Mouse (Mus musculus) liver, adult 2 months (tissue): ENCODE measurements around the gene Tmigd1.

Experiments used
- CTCF ChIP-seq: fragments of 200-500 bp; IDR thresholded peaks from 2 replicates; pipeline ENCODE4 v1.5.1; 2011; ENCODE audit warnings: low read depth, low read length, control low read depth
- POLR2A ChIP-seq: fragments of 200-500 bp; IDR thresholded peaks from 2 replicates; pipeline ENCODE4 v1.6.1; 2011; ENCODE audit warnings: low read length, control low read depth; ENCODE audit not compliant: insufficient read depth; ENCODE audit errors: extremely low read depth

GRCm38 (mm10) chr11:76944839-76945238 lies 42.9 kb downstream of the Tmigd1 start:
- TF ChIP-seq CTCF (no peak), POLR2A (no peak)
